Mouse (Mus musculus) heart, postnatal 0 days (tissue): ENCODE measurements around the gene Ogdh. TPM values are rescaled to one million over a fixed set of nuclear protein-coding genes. Genes with fewer than 3 reads are reported as not detected.

Source experiments
- ATAC-seq: fragments of 200-750 bp; cut with Nextera tagmentation; 2 replicates; pipeline ENCODE4 v1.8.0; 2017; ENCODE audit warnings: low read depth, moderate number of reproducible peaks, moderate library complexity; ENCODE audit not compliant: insufficient read depth
- DNase-seq: peaks from one replicate; pipeline ENCODE4 v3.0.0-alpha.2; 2016; ENCODE audit warnings: low spot score
- H3K27ac ChIP-seq: fragments of 300-500 bp; sonication (generic); 2 replicates; pipeline ENCODE4 v1.5.1; 2014; ENCODE audit warnings: low read depth, mild to moderate bottlenecking
- H3K27me3 ChIP-seq: fragments of 300-500 bp; sonication (generic); 2 replicates; pipeline ENCODE4 v1.6.1; 2014; ENCODE audit warnings: low read length, mixed read lengths; ENCODE audit not compliant: control insufficient read depth, insufficient read depth
- H3K36me3 ChIP-seq: fragments of 300-500 bp; sonication (generic); replicated peaks from 2 replicates; pipeline ENCODE4 v1.6.1; 2014; ENCODE audit warnings: low read length, mixed read lengths; ENCODE audit not compliant: control insufficient read depth, insufficient read depth
- H3K4me1 ChIP-seq: fragments of 300-500 bp; sonication (generic); 2 replicates; pipeline ENCODE4 v1.6.1; 2014; ENCODE audit warnings: antibody characterized with exemption; ENCODE audit not compliant: control insufficient read depth, insufficient read depth
- H3K4me2 ChIP-seq: fragments of 300-500 bp; sonication (generic); 2 replicates; pipeline ENCODE4 v1.6.1; 2014; ENCODE audit warnings: low read depth, mild to moderate bottlenecking, low read length, moderate library complexity
- H3K4me3 ChIP-seq: fragments of 300-500 bp; sonication (generic); 2 replicates; pipeline ENCODE4 v1.5.1; 2014; ENCODE audit warnings: low read depth, low read length
- H3K9ac ChIP-seq: fragments of 300-500 bp; sonication (generic); replicated peaks from 2 replicates; pipeline ENCODE4 v1.6.1; 2014; ENCODE audit warnings: low read depth, low read length, mixed read lengths
- H3K9me3 ChIP-seq: fragments of 300-500 bp; sonication (generic); replicated peaks from 2 replicates; pipeline ENCODE4 v1.6.1; 2016; ENCODE audit warnings: low read length; ENCODE audit not compliant: control insufficient read depth
- CTCF ChIP-seq: IDR thresholded peaks from 2 replicates; pipeline ENCODE4 v1.5.1; 2016; ENCODE audit warnings: antibody characterized with exemption, control low read depth, low read depth
- EP300 ChIP-seq: IDR thresholded peaks from 2 replicates; pipeline ENCODE4 v1.6.1; 2016; ENCODE audit warnings: antibody characterized with exemption, low read depth
- WGBS: fragments of 180-500 bp; shearing (Covaris S2); extraction: QIAGEN DNeasy Blood & Tissue Kit; methylation state at CpG from one replicate; pipeline ENCODE4 v1.1.7; 2014; 5-methylcytosine and 5-hydroxymethylcytosine counted together
- polyA plus RNA-seq: library from polyadenylated mRNA; unstranded; fragments of >200 nt; fragmentation: Nextera tagmentation; extraction: Ambion mirVana; gene quantifications from 2 replicates; pipeline ENCODE4 v1.2.1, GENCODE M21; 2015
- total RNA-seq: library from RNA; depleted of rRNA; stranded (reverse); fragments of >200 nt; gene quantifications from 2 replicates; pipeline ENCODE4 v1.2.3, GENCODE M21; 2014; ENCODE audit warnings: low replicate concordance

The Ogdh gene
- total and polyA plus RNA-seq, 2 experiments from 2014 or later = 338 to 412 TPM

DNA sequence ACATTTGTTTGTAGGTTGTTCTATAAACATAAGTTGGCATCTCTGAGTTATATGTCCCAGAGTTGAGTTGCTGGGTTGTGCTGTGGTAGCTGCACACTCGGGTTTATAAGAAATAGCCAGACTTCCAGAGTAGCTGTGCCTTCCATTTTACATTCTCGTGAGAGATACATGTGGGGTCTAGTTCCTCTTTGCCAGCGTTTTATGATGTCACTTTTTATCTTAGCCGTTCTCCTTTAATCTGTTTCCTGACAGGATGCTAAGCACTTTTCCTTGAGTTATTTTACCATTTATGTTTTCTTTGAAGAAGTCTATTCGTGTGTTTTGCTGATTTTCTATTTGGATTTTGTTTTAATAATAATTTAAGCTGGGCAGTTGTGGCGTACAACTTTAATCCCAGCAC is 101.4 kb downstream of the Ogdh start:
- H3K36me3 ChIP-seq = peaks cover 38% of the 10 kb centered on the region
- no peak overlapping the region for H3K4me3 ChIP-seq
- no peak for DNase-seq
- 67% methylated on average over 6 of the region's 6 CpGs for WGBS
- H3K4me2 ChIP-seq = no peak overlapping the region
- no peak overlapping the region for H3K9ac ChIP-seq
- no peaks in the 10 kb centered on the region for H3K27me3 ChIP-seq
- H3K27ac ChIP-seq = no peak overlapping the region
- H3K4me1 ChIP-seq = peaks cover 11% of the 10 kb centered on the region
- no peak for ATAC-seq
- no peak for TF ChIP-seq EP300
- no peak for TF ChIP-seq CTCF
- H3K9me3 ChIP-seq = no peaks in the 10 kb centered on the region

DNA sequence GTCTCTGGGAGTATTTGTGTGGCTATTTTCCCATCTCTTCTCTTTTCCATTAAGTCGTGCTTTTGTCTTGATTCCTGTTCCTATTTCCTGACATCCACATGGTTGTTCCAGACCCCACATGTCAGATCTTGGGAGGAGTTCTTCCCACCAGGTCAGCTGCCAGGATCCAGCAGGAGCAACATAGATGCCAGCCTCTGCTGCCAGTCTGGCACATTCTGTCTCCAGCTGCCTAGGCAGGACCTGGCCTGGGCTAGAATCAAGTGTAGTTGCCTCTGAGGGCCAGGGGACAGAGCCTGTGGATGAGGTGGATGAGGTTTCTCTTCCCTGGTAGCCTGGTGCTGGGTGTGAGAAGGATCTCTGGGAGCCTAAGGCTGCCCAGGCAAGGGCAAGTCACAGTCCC is 102.4 kb downstream of the Ogdh start:
- H3K36me3 ChIP-seq = peaks cover 47% of the 10 kb centered on the region
- H3K4me1 ChIP-seq = peaks cover 11% of the 10 kb centered on the region
- no peak overlapping the region for H3K27ac ChIP-seq
- no peaks in the 10 kb centered on the region for H3K27me3 ChIP-seq
- TF ChIP-seq CTCF = no peak
- TF ChIP-seq EP300 = no peak
- WGBS = 44% methylated on average over 1 of the region's 1 CpGs
- no peak overlapping the region for H3K4me2 ChIP-seq
- ATAC-seq = no peak
- no peak overlapping the region for H3K9ac ChIP-seq
- no peak for DNase-seq
- no peak overlapping the region for H3K4me3 ChIP-seq
- H3K9me3 ChIP-seq = no peaks in the 10 kb centered on the region

DNA sequence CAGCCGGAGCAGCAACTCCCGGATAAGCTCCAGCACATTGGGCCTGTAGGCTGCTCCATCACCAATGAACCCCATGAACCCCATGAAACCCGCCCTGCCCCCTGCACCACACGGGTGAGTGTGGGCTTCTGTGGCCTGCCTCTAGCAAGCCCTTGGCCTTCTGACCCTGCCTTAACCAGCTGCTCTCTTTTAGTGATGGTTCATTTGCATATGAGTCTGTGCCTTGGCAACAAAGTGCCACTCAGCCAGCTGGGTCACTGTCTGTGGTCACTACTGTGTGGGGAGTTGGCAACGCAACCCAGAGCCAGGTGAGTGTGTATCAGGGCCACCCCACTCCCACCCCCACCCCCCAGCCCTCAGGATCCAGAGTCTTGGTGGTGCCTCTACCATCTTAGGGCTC is 104.1 kb downstream of the Ogdh start:
- no peaks in the 10 kb centered on the region for H3K9me3 ChIP-seq
- H3K9ac ChIP-seq = no peak overlapping the region
- no peak overlapping the region for H3K4me2 ChIP-seq
- 83% methylated on average over 5 of the region's 5 CpGs for WGBS
- DNase-seq (no peak), ATAC-seq (no peak)
- peaks cover 63% of the 10 kb centered on the region for H3K36me3 ChIP-seq
- H3K4me1 ChIP-seq = peaks cover 4% of the 10 kb centered on the region; the same call in 1 of the 2 replicates
- no peak overlapping the region for H3K4me3 ChIP-seq
- no peaks in the 10 kb centered on the region for H3K27me3 ChIP-seq
- no peak for TF ChIP-seq CTCF
- TF ChIP-seq EP300 = no peak
- H3K27ac ChIP-seq = no peak overlapping the region

GRCm38 (mm10) chr11:6398141-6398540 is 106.7 kb downstream of the Ogdh start:
- Histone ChIP-seq H3K4me2 (no peak overlapping the region), H3K27ac (no peak overlapping the region), H3K27me3 (no peaks in the 10 kb centered on the region), H3K4me1 (no peaks in the 10 kb centered on the region), H3K9me3 (no peaks in the 10 kb centered on the region), H3K9ac (no peak overlapping the region), H3K36me3 (peaks cover 83% of the 10 kb centered on the region), H3K4me3 (no peak overlapping the region)
- ATAC-seq (no peak), DNase-seq (no peak)
- TF ChIP-seq EP300 (no peak), CTCF (no peak)
- 86% methylated on average over 10 of the region's 10 CpGs for WGBS

DNA sequence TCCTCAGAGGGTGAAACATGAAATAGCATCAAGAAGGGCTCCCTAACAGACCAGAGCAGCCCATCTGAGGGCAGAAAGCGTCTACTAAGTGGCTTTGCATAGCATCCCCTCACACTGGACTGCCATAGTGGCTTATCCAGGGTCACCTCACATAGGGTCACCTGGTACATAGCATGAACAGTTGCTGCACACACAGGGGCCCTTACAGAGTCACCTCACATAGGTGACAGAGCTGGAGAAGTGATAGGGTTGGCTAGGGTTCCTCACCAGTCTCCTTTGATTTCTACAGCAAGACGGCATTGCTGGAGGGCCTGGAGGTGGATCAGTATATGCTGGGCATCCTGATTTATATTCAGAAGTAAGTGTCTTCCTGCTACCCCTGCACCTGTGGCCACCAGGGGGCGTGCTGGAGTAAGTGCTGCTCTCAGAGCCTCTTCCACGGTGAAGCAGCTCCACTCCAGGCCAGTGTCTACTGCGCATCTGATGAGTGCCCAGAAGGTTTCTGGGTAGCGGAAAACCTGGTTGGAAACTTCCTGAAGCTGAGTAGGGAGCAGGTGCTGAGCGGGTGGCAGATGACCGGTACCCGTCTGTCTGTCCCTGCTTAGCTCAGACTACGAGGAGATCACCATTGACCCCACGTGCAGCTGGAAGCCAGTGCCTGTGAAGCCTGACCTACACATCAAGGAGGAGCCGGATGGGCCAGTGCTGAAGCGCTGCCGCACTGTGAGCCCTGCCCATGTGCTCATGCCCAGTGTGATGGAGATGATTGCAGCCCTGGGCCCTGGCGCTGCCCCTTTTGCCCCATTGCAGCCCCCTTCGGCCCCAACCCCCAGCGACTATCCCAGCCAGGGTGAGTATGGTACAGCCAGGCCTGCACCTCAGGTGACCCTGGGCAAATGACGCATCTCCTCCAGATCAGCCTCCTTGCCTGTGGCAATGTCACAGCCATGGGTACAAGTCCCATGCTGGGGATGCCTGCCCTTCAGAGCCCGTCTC is 111.4 kb downstream of the Ogdh start:
- no peak for DNase-seq
- H3K4me3 ChIP-seq = no peak overlapping the region
- H3K27me3 ChIP-seq = no peaks in the 10 kb centered on the region
- H3K9me3 ChIP-seq = no peaks in the 10 kb centered on the region
- H3K36me3 ChIP-seq = peaks cover 76% of the 10 kb centered on the region
- H3K9ac ChIP-seq = no peak overlapping the region
- peak; percentile 61 for TF ChIP-seq CTCF
- TF ChIP-seq EP300 = no peak
- peaks cover 34% of the 10 kb centered on the region for H3K4me1 ChIP-seq
- no peak overlapping the region for H3K27ac ChIP-seq
- WGBS = 88% methylated on average over 19 of the region's 19 CpGs
- ATAC-seq = no peak
- no peak overlapping the region for H3K4me2 ChIP-seq
